Mouse (Mus musculus) spleen, adult 2 months (tissue): ENCODE measurements around the gene Tmem182.

Experiments used
- CTCF ChIP-seq: fragments of 200-500 bp; IDR thresholded peaks from 2 replicates; pipeline ENCODE4 v1.5.1; 2011; ENCODE audit warnings: mild to moderate bottlenecking, inconsistent platforms; ENCODE audit not compliant: insufficient read depth, insufficient read length, insufficient replicate concordance; ENCODE audit errors: extremely low read depth
- POLR2A ChIP-seq: fragments of 200-500 bp; IDR thresholded peaks from 2 replicates; pipeline ENCODE4 v1.6.1; 2011; ENCODE audit warnings: low read depth, low read length, inconsistent platforms

- TF ChIP-seq POLR2A (no peak), CTCF (no peak)
Observed at GRCm38 (mm10) chr1:40835468-40835867, 30.1 kb downstream of the Tmem182 start.
